Mouse (Mus musculus) cortical plate, adult 2 months (tissue): Measurements from ENCODE around the gene Nrd1. TPM values are rescaled to one million over a fixed set of nuclear protein-coding genes. Genes with fewer than 3 reads are reported as not detected.

Experiments used
- H3K27ac ChIP-seq: fragments of 200-500 bp; 2 replicates; pipeline ENCODE4 v1.5.1; 2012; ENCODE audit warnings: low read length, control low read depth, inconsistent platforms; ENCODE audit not compliant: insufficient read depth
- H3K4me1 ChIP-seq: fragments of 200-500 bp; 2 replicates; pipeline ENCODE4 v1.6.1; 2011; ENCODE audit warnings: low read length; ENCODE audit not compliant: control insufficient read depth, insufficient read depth
- H3K4me3 ChIP-seq: fragments of 200-500 bp; 2 replicates; pipeline ENCODE4 v1.5.1; 2011; ENCODE audit warnings: mild to moderate bottlenecking, low read length, control low read depth; ENCODE audit not compliant: insufficient read depth
- CTCF ChIP-seq: fragments of 200-500 bp; IDR thresholded peaks from 2 replicates; pipeline ENCODE4 v1.5.1; 2011; ENCODE audit warnings: mild to moderate bottlenecking, control low read depth, low read length; ENCODE audit not compliant: insufficient read depth; ENCODE audit errors: extremely low read depth
- POLR2A ChIP-seq: fragments of 200-500 bp; IDR thresholded peaks from 2 replicates; pipeline ENCODE4 v1.6.1; 2011; ENCODE audit warnings: mild to moderate bottlenecking, low read length, control low read depth; ENCODE audit not compliant: insufficient read depth; ENCODE audit errors: extremely low read depth
- polyA plus RNA-seq: library from polyadenylated mRNA; depleted of rRNA; stranded (reverse); fragments of >200 nt; gene quantifications from 2 replicates; pipeline ENCODE4 v1.2.3, GENCODE M21; 2012

Nrd1 gene
- polyA plus RNA-seq, 1 experiment = 152 TPM

DNA sequence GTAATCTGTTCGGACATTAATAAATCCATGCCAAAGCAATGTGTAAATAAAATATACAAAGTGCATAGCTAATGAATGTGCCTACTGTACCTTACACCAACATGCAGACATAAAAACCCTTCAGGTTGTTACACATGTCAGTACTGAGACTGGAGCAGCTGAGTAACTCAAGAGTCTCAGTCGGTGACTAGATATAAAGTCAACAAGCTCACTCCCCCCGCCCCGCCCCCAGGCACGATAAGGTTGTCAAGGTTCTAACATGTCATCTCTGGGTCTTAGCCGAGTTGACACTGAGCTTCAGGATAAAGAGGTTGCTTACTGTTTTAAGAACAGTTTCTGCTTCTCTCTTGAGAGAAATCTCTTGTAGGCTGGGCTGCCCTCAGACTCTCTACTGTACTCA is 89.5 kb downstream of the Nrd1 start:
- TF ChIP-seq POLR2A (no peak), CTCF (no peak)
- no peak overlapping the region for H3K4me3 ChIP-seq
- H3K27ac ChIP-seq = no peak overlapping the region
- no peaks in the 10 kb centered on the region; the same call in 1 of the 2 replicates for H3K4me1 ChIP-seq

DNA sequence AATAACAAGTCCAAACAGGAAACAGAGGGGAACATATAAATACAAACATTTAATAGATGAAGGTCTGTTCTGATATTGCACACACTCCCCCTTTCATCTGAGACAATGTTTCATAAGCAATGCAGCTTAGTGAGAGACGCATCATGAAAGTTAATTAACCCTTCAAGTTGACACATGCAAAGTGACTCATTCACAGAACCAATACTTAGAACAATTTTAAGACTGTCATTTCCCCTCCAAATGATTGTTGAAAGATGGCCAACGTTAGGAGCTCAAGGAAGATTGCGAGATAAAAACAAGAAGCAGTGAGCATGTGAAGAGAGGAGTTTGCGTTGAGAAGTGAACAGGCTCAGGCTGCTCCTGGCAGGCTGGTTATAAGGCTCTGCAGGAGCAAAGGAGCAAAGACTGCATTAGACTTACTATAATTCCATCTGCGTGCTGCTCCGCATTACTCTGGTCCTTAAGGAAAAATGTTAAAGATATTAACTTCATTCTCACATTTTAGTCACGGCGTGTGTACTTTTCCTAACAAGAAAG is 90.9 kb downstream of the Nrd1 start:
- TF ChIP-seq CTCF = no peak
- no peak for TF ChIP-seq POLR2A
- H3K4me1 ChIP-seq = no peaks in the 10 kb centered on the region; the same call in 1 of the 2 replicates
- H3K27ac ChIP-seq = no peak overlapping the region
- H3K4me3 ChIP-seq = no peak overlapping the region

DNA sequence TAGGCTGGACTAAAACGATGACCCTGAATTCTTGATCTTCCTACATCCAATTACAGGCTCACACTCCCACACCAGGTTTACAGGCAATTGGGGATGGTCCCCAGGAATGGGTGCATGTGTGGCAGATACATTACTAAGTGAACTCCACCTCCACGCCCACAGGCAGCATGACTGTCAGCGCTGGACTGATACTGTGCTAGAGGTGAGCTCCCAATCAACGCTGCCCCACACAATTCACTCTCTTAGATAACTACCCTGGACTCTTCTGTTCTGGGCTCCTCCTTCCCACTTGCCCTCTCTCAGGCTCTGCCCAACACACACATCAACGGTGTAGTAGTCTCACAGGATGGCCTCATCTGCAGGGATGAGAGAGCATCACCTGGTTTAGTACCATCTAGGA is 91.9 kb downstream of the Nrd1 start:
- H3K27ac ChIP-seq = no peak overlapping the region
- H3K4me1 ChIP-seq = no peaks in the 10 kb centered on the region; the same call in 1 of the 2 replicates
- TF ChIP-seq POLR2A (no peak), CTCF (no peak)
- H3K4me3 ChIP-seq = no peak overlapping the region

DNA sequence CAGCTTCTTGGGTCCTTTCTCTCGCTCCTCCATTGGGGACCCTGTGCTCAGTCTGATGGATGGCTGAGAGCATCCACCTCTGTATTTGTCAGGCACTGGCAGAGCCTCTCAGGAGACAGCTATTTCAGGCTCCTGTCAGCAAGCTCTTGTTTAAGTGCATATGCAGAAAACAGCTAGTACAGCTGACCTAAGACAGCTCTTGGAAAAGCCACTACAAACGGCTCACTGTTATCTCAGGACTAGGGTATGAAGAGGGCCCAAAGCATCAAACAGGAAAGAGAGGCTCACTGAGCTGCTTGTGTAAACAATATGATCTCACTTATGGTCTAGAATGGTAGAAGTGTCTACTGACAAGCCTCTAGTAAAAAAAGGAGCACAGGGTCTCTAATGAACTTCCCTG is 93.8 kb downstream of the Nrd1 start:
- TF ChIP-seq CTCF (no peak), POLR2A (no peak)
- no peaks in the 10 kb centered on the region; the same call in 1 of the 2 replicates for H3K4me1 ChIP-seq
- H3K4me3 ChIP-seq = no peak overlapping the region
- no peak overlapping the region for H3K27ac ChIP-seq

DNA sequence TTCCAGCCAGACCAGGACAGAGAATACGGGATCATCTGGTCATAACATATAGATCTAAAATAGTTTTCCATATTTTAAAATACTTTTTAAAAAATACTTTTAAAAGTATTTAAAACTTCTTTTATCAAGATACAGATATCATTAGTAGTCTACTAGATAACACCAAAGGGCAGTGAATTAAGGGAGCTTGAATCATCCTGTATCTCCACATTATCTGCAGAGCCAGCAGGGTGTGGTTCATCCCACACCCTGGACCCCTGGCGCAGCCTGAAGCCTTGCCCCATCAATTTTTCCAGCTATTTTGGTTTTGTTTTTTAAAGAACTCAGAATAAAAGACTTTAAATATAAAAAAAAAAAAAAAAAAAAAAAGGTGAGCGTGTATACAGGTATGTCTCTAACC is 98.4 kb downstream of the Nrd1 start:
- Histone ChIP-seq H3K4me1 (no peaks in the 10 kb centered on the region; the same call in 1 of the 2 replicates), H3K27ac (no peak overlapping the region), H3K4me3 (no peak overlapping the region)
- TF ChIP-seq CTCF = no peak
- no peak for TF ChIP-seq POLR2A

DNA sequence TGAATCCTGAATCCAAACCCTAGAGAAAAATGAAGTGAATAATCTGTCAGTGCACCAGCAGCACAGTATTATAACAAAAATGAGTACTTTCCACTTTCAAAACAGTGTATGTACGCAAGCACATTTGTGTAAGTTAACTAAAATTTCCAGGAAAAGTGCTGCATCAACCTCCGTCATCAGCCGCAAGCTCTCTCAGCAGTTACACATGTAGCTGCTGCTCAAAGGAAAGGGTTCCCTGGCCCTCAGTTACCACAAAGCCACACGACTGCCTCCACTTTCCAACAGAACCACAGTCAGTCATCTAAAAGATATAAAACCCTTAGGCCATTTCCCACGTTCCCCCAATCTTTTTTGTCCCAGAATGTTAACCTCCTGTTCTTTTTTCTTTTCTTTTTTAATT is 102.1 kb downstream of the Nrd1 start:
- 0 out of 2 replicates have a peak, but pooled peaks cover 2% of the 10 kb centered on the region for H3K4me1 ChIP-seq
- TF ChIP-seq CTCF = no peak
- H3K4me3 ChIP-seq = no peak overlapping the region
- no peak overlapping the region for H3K27ac ChIP-seq

DNA sequence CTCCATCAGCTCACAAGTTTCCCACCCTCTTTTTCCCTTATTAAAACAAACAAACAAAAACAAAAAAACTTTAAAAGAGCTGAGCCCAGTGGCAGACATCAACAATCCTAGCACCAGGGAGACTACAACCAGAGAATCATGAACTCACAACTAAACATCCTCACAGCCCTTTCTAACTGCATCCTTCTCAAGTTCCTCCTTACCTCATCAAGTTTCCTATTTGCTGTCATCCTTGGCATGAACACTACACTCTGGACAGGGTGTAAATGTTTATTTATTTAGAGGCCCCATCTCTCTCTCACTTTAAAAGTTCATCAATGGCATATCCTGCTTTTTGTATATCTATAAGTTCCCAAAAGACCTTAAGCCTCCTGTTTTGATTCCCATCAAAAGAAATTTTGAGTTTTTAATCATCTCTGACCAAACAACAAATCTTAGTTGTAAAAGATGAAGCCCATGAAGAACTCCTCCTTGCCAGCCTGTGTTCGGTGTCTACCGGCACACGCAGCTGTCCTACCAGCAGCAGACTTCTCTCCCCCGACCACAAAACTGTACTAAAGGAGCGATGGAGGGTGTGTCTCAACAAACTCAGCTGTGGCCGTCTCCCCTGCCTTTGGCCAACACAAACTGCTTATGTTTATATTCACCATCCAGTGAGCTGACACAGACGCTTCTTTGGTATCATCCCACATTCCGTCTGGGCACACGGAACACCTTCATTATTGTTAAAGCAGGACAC is 102.9 kb downstream of the Nrd1 start:
- H3K4me1 ChIP-seq = 0 out of 2 replicates have a peak, but pooled peaks cover 2% of the 10 kb centered on the region
- TF ChIP-seq POLR2A (no peak), CTCF (no peak)
- no peak overlapping the region for H3K4me3 ChIP-seq
- H3K27ac ChIP-seq = no peak overlapping the region

DNA sequence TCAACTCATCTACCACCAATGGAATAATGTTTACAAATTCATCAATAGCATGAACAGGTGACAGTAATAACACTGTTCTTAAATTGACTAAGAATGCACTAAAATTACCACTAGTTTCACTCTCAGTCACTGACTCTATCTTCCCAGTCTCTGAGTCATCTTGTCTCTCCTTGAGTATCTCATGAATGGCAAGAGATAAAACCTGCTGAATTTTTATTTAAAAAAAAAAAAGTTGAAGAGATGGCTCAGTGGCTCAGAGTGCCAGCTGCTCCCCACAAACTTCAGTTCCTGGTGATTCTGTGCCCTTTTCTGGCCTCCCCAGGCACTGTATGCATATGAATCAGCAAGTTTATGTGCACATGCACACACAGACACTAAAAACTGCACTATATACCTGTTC is 104.8 kb downstream of the Nrd1 start:
- no peak overlapping the region for H3K4me3 ChIP-seq
- TF ChIP-seq POLR2A = no peak
- no peak for TF ChIP-seq CTCF
- H3K4me1 ChIP-seq = 0 out of 2 replicates have a peak, but pooled peaks cover 2% of the 10 kb centered on the region
- no peak overlapping the region for H3K27ac ChIP-seq

DNA sequence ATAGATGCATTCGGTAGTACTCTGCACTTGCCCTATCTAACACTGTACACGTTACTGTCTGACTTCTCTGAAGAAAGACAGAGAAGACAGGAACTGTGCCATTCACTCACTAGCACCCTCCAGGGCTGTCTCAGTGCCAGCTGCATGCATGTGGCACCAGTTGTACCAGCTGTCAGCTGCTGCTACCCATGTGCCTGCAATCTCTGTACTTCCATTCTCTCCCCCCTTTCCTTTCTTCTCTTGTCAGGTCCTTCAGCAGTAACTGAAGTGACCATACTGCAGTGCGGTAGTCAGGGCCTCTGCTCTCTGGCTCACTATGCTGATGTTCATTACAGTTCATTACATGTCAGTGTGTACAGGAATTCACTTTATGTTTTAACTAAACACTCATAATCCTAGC is 105.6 kb downstream of the Nrd1 start:
- TF ChIP-seq POLR2A = no peak
- TF ChIP-seq CTCF = no peak
- Histone ChIP-seq H3K27ac (no peak overlapping the region), H3K4me1 (0 out of 2 replicates have a peak, but pooled peaks cover 2% of the 10 kb centered on the region), H3K4me3 (no peak overlapping the region)

DNA sequence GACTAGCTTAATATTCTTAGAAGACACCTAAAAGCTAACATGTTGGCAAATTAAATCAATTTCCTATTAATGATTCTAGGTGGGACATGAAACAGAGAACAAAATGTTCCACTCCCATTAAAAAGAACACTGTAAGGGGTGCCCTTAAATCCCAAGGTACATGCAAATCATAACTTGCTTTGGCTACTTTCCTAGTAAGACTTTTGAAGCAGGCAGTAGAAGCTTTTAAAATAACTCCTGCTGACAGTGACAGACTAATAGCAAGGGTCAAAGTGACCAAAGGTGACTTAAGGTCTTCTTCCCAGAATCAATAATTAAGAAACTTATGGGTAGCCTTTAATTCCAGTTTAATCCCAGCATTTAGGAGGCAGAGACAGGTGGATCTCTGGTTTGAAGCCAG is 106.1 kb downstream of the Nrd1 start:
- TF ChIP-seq POLR2A = no peak
- TF ChIP-seq CTCF = no peak
- Histone ChIP-seq H3K4me1 (0 out of 2 replicates have a peak, but pooled peaks cover 2% of the 10 kb centered on the region), H3K27ac (no peak overlapping the region), H3K4me3 (no peak overlapping the region)
